Mouse (Mus musculus) megakaryocyte progenitor cell, adult 5-6 weeks (primary cell): Measurements from ENCODE around the gene Slc10a6. TPM values are rescaled to one million over a fixed set of nuclear protein-coding genes. Genes with fewer than 3 reads are reported as not detected.

Experiments used
- ATAC-seq: replicated peaks from 2 replicates; pipeline ENCODE4 v1.8.0; 2016; ENCODE audit warnings: mild to moderate bottlenecking, moderate TSS enrichment, inconsistent platforms; ENCODE audit not compliant: poor library complexity
- total RNA-seq, 2 experiments: library from RNA; stranded (forward) in 1 of 2; stranded (reverse) in 1 of 2; fragments of 157-497, 149-512 nt in 1 of 2; fragments of 200-1000 nt in 1 of 2; gene quantifications; 2 replicates each; pipeline versions ENCODE4 v1.2.3 to v1.2.4; 2015 to 2017

Slc10a6 gene
- total RNA-seq, 2 experiments from 2014 or later = not detected

DNA sequence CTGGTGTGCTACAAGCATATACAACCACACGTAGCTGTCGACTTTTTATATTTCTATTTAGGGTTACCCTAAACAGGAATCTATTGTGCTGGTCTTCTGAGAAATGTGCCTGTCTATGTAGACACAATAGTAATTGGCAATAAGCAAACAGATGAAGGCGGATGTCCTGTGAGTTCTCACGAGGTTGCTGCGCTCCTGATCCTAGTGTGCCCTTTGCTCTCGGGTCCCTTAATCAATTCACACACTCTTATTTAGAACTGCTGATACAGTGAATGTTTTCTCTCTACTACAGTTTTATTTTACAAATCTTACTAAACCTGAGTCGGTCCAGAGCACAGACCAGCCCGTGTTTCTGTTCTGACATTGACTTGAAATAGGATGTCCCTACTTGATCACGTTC is 68.7 kb downstream of the Slc10a6 start:
- ATAC-seq = no peak

Other genes with a start within 250 kb of the Slc10a6 start
- 0.30 and 0.37 TPM in 2 replicates for gene Ptpn13, start 204.2 kb downstream of the Slc10a6 start, total RNA-seq (2015)
- 0.58 and 1.5 TPM in 2 replicates for gene Ptpn13, start 204.2 kb downstream of the Slc10a6 start, total RNA-seq (2017)
- 0.12 TPM in 1 of 2 replicates, not detected in the other for gene 1700016H13Rik, start 26.6 kb upstream of the Slc10a6 start, total RNA-seq (2015)
- gene 1700016H13Rik, start 26.6 kb upstream of the Slc10a6 start, total RNA-seq (2017) = not detected in 2 replicates
- gene Aff1, start 63.0 kb upstream of the Slc10a6 start, total RNA-seq (2015) = 78.6 and 86.8 TPM in 2 replicates
- gene Aff1, start 63.0 kb upstream of the Slc10a6 start, total RNA-seq (2017) = 34.1 and 44.3 TPM in 2 replicates